Mouse (Mus musculus) liver, embryonic 14.5 days (tissue): ENCODE data around the gene Abca1.

ENCODE experiments used
- CTCF ChIP-seq: IDR thresholded peaks from 2 replicates; pipeline ENCODE4 v1.5.1; 2016; ENCODE audit warnings: antibody characterized with exemption, low read depth, control low read depth
- EP300 ChIP-seq: IDR thresholded peaks from 2 replicates; pipeline ENCODE4 v1.6.1; 2016; ENCODE audit warnings: antibody characterized with exemption, low read depth

DNA sequence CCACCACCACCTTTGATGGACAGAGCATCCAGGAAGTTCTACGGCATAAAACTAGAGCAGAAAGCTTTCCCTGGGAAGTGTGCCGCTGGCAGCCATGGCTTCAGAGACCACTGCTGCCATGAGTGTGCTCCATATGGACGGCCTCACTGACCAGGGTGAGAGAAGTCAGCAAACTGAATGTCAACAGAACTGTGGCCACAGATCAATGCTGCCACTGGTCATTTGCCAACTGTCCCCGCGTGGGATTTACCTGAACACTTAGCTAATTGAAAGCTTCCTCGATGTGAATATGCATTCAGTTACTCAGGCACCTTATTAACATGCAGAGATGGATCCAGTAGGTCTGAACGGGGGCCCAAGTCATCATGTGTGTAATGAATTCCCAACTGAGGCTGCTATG lies 86.7 kb downstream of the Abca1 start:
- no peak for TF ChIP-seq EP300
- TF ChIP-seq CTCF: no peak
